Mouse (Mus musculus) left cerebral cortex, postnatal 10 days (tissue): ENCODE results near the gene Pate2. TPM values are rescaled to one million over a fixed set of nuclear protein-coding genes. Genes with fewer than 3 reads are reported as not detected.

ENCODE experiments used
- DNase-seq, 2 experiments: peaks; one replicate each; pipeline ENCODE4 v3.0.0; 2021 to 2022; ENCODE audit warnings: low spot score in 2 of 2, mixed read lengths in 1 of 2; ENCODE audit errors: extremely low spot score in 1 of 2
- intact Hi-C: fragments of 180-260 bp; cut with DNase I; formaldehyde crosslinking; loops from one replicate; pipeline ENCODE4 v1.15.1; 2025
- total RNA-seq, 2 experiments: library from RNA; stranded (reverse); gene quantifications; 2 replicates each; pipeline ENCODE4 v1.2.3; 2021

Gene Pate2
- total RNA-seq, 2 experiments from 2014 or later, result 0.79 to 0.81 TPM

DNA sequence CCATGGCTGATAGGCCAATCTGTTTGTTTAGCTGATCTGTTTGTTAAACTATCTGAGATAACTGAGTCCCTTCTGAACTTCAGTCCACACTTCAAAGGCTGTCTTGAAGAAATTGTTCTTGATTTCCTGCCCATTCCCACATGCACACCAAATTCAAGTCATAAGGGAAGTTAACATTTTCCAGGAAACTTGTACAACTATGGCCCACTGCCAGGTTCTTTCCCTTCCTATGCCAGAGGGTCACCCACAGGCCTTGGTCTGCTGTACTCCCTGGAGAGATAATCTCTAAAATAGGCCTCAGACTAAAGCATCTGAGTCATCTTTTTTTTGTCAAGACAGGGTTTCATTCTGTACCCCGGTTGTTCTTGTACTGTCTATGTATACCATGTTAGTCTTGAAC lies 62.9 kb downstream of the Pate2 start:
- intact Hi-C loops, result no loop called here

DNA sequence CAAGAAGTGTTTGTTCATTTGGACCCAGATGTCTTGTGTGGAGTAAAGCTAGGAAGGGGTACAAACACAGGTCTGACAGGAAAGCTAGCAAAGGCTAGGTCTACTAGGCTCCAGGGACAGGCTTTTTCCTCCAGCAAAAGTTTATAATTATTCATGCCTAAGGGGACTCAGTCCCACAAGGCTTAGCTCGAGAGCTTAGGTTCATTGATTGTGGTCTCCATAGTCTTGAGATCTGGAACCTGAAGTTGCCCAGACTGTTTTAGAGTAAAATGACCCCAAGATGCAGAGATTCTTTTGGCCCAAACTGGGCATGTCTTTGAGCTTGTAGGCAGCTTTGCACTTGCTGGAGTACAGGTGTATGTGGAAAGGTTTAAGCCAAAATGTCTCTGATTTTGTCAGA lies 78.0 kb downstream of the Pate2 start, which contains the start of gene Pate3:
TSS of gene Pate3 (minus strand) at position 101 of the 400 bp plus-strand sequence.
- no peak for DNase-seq

More for the DNA sequence above, 62.9 kb downstream of the Pate2 start:
- no peak for DNase-seq

GRCm38 (mm10) chr9:35673557-35673956 lies 103.5 kb downstream of the Pate2 start:
- intact Hi-C loops, result no loop called here
- no peak for DNase-seq

More for the DNA sequence above, 78.0 kb downstream of the Pate2 start, which contains the start of gene Pate3:
- intact Hi-C loops, result no loop called here

DNA sequence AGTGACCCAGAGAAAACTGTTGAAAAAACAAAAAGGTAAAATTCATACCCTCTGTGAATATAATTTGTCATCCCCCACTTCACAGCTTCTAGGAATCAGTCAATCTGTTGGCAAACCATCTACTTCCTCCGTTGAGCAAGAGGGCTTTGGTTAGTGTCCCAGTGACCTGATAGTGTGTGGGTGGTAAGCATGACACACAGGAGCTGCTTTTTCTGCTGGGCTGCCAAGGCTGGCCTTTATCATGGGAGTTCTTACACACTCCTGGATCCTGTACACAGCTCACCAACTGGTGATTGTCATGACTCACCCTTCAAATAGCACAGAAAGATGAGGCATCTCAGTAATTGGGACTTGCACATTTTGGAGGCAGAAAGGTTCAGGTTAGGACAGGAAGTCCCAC lies 116.9 kb downstream of the Pate2 start, which contains the start of gene Pate1:
TSS of gene Pate1 (minus strand) at position 378 of the 400 bp plus-strand sequence.
- DNase-seq, result no peak
- intact Hi-C loops, result no loop called here

- intact Hi-C loops, result no loop called here
- no peak for DNase-seq
These were observed 121.8 kb downstream of the Pate2 start for GRCm38 (mm10) chr9:35691924-35692323.

- intact Hi-C loops, result loop anchor here (5.0 kb wide), 1 partner anchor 115 kb away; no protein-coding TSS in a partner anchor
- DNase-seq, result no peak
These were observed 137.2 kb downstream of the Pate2 start for GRCm38 (mm10) chr9:35707265-35707664.

Other genes starting within 250 kb of the Pate2 start
- gene Cdon, start 149.2 kb upstream of the Pate2 start, total RNA-seq, result 10 to 100 TPM in 1 of 2 experiments, 1 to 10 TPM in 1; 7.8 to 10.5 TPM
- not detected for gene Gm1113, start 52.0 kb upstream of the Pate2 start, total RNA-seq
- 10 to 100 TPM; 16.4 to 16.6 TPM for gene Ddx25, start 11.8 kb upstream of the Pate2 start, total RNA-seq
- gene Pus3, start 11.7 kb upstream of the Pate2 start, total RNA-seq, result 10 to 100 TPM; 11.4 to 12.9 TPM
- 1 to 10 TPM; 8.5 to 8.6 TPM for gene Hyls1, start 114 bp downstream of the Pate2 start, total RNA-seq
- gene Pate4, start 41.7 kb downstream of the Pate2 start, total RNA-seq, result not detected
- not detected for gene Pate3, start 77.9 kb downstream of the Pate2 start, total RNA-seq
- gene Pate1, start 117.1 kb downstream of the Pate2 start, total RNA-seq, result not detected
- gene Gm17677, start 170.8 kb downstream of the Pate2 start, total RNA-seq, result not detected
- gene Gm17727, start 207.8 kb downstream of the Pate2 start, total RNA-seq, result not detected
- not detected for gene Gm27235, start 219.8 kb downstream of the Pate2 start, total RNA-seq
- not detected for gene D730048I06Rik, start 219.8 kb downstream of the Pate2 start, total RNA-seq